Mouse (Mus musculus): ENCODE results near the gene Ptprc.

Gene Ptprc

DNA sequence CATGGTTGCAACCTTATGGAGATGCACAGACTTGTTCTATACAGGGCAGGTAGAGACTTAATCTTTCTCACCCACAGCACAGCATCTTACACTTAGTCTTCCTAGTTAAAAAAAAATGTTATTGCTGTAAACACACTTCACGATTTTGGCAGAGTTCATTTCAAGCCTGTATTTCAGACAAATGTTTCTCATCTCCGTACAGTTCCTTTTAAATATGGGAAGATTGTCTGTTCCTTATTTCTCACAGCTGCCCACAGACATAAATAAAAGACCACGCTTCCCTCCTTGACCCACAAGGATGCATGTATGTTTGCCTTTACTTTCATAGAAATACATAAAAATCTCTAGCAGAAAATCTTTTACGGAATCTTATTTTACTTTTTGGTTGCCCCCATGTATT, 22.4 kb downstream of the Ptprc start:
- no peak for DNase-seq (ENCODE audit: low spot score)

DNA sequence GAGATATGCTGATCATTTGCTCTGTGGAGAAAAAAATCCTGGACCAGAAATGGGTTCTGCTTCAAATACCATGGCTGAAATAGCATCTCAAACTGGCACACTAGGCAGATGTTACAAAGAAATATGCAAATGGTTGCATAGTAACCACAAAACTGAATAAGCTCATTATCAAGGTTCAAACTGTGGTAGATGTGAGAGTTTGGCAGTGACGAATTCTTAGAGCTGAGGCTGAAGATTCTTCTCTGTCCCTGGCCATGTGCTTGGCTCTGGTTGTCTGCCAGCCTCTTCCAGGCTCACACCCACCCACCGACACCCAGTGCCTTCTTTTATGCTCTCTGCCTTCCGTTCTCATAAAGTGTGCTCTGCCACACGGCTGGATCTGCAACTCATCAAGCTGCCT, 26.7 kb downstream of the Ptprc start:
- no peak for DNase-seq (ENCODE audit: low spot score)

DNA sequence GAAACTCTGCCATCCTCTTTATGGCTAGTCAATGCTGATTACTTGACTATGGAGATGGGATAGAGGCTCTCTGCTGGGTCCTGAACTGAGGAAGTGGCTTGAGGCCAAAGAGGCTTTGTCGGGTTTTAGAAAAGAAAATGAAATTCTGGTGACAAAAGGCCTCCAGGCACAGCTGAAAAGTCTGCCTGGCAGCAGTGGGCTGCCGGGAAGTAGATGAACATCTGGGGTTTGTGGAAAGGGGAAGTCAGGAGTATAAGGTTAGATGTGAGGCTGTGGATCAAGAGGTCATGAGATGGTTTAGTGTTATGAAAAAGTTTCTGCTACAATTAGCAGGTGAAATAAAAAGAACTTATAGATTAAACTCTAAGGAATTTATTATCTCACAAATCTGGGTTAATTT, 29.9 kb downstream of the Ptprc start:
- no peak for DNase-seq (ENCODE audit: low spot score)

DNA sequence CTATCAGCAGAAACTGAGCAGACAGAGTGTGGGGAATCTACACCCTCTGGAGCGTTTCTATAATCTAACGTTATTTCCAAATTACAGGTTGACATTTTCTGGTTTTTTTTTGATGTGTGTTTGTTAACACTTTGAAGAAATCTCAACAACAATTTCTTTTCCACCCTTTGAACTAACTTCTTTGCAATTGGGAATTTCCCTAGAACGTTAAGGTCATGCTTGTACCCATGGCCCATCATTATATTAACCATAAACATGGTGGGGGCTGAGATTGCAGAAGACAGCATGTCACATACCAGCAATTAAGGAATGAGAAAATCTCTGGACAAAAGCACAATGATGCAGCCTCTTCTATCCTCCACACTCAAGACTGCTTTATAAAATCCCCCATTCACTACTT, 30.4 kb downstream of the Ptprc start:
- no peak for DNase-seq (ENCODE audit: low spot score)

DNA sequence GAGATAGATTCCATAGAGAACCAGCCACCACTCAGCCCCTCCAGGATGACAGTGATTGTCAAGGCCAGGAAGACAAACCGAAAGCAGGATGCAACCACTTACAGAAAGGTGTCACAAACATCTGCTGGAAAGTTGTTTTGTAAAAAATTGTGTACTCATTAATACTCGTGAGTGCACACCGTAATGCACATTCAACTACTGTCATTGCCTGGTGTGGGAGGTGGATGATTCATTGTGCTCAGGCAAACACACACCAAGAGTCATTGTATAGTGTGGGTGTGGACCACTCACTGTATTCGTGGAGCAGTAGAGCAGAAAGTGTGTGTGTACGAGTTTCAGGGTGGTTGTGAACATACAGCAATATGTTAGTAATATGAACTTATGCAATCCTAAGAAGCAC, 31.1 kb downstream of the Ptprc start:
- no peak for DNase-seq (ENCODE audit: low spot score)

DNA sequence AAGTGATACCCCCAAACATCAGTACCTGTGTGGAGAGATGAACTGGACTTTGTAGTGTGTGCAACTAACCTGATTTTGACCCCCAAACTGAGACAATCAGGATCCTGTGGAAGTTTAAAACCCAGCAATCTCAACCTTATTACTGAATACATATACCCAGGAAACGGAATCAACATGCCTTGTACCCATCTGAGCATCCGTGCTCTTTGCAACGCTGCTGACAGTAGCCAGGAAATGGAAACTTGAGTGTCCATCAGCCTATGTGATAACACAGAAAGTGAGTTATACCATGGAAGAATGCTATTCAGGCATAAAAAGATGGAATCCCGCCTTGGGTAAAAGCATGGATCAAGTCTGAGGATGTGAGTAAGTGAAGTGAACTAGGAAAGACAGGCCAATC, 34.7 kb downstream of the Ptprc start:
- DNase-seq (ENCODE audit: low spot score), result no peak

DNA sequence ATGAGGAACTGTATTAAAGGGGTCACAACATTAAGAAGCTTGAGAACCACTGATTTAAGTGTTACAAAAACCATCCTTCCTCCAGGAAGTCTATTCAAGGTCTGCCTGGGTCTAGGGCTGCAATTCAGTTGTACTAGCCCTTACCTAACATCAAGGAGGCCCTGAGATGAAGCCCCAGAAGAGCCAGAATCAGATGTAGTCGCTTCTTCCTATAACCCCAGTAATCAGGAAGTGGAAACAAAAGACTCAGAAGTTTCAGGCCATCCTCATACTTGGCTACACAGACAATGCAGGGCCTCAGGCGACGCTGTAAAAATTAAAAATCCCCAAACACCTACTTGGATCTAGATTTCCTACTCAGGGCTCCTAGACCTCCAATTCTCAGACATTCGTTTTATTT, 37.8 kb downstream of the Ptprc start:
- DNase-seq (ENCODE audit: low spot score), result no peak

DNA sequence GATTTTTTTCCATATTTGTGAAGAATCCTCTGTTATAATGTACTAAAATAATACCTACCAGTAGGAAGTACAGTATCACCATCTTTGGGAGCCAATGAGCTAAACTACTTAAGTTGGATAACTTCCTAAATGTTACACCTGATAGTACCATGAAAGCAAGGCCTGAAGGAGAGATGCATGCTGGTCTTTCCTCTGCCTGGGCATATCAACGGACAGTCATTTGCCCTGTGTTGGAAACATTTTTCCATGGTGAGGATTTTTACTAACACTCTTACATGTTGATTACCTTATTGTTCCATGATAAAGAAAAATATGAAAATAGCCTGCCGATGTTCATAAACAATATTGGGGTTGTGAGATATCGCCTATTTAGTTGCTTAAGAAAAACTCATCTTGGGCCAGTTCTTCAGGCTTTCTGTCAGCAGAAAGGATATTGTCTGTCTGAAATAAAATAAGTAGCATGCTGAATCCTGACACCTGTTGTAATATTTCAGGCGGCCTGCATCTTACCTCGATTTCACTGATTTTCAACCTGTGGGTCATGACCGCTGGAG, 38.4 kb downstream of the Ptprc start:
- DNase-seq (ENCODE audit: low spot score), result no peak

DNA sequence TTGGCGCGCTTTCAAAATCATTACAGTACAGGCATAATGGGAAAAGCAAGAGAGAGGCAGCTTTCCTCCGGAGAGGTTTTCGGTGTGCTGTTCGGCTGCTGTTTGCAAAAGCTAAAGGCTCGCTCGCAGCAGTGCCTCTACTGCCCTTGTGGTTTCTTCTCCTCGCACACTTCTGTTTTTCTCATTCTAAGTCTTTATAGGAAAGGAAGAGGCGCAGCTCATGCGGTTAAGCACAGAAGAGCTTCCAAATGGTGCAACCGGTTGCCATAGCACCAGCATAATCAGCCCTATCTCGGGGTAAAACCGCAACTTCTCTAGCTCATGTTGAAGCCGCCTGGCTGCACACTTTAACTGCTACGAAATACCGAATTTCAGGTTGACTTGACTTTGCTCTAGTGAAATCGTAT, 39.1 kb downstream of the Ptprc start:
- peak; percentile 4 for DNase-seq (ENCODE audit: low spot score)

DNA sequence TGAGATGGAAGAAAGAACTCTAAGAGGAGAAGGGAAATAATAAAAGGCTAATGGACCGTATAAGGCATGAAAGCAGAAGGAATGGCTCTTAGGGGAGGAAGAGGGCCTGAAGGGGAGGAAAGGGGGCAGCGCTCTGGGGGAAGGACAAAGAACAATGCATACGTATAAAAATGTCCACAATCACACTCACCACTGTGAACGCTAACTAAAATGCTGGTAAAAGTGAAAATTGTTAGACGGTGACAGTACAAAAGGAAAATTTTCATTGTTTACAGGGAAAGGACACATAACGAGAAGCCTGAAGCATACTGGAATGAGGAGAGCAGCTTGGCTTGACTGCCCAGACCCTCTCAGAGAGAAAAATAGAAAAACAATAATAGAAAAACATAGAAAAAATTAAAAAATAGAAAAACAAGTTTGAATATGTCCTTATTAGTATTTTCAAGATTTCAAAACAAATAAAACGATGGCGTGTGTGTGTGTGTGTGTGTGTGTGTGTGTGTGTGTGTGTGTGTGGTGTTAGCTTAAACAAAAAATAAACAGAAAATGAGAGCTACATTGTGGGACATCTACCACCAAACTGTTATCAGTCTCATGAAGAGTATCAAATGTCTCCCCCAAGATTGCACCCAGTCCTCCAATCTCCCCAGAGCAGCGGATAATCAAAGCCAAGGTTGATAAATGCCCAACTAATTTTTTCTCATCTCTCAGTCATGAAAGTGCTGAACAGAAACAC, 39.7 kb downstream of the Ptprc start:
- no peak for DNase-seq (ENCODE audit: low spot score)

DNA sequence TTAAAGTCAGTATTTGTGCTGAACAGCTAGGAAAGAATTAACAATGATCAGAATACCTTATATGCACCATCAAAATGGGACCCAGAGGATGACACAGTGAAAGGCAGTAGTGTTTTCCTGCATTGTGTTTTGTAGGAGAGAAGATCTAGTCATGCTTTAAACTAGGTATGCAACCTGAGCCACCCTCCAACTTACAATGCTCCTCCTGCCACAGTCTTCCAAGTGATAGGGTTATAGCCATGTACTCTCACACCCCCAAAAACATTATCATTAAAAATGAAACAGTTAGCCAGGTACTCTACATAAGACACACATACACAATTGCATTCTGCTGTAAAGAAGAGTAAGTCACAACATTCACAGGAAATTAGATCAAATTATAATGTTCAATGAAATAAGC, 40.4 kb downstream of the Ptprc start:
- DNase-seq (ENCODE audit: low spot score), result no peak

DNA sequence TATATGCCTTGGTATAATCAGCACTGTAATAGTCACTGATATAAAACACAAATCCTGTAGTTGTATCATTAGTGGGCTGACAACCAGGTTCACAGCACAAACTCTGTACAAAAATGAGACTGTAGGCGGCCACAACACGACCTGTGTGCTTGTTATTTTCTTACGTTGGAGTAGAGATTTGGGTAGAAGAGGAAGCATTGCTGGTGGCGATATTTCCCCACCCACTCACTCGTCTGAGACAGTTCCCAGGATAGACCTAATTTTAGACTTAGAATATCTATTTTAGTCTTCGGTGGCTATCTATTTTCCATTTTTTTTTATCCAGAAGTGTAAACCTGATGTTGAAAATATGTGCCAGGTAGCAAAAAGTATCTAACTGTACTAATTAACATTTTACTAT, 41.2 kb downstream of the Ptprc start:
- no peak for DNase-seq (ENCODE audit: low spot score)

DNA sequence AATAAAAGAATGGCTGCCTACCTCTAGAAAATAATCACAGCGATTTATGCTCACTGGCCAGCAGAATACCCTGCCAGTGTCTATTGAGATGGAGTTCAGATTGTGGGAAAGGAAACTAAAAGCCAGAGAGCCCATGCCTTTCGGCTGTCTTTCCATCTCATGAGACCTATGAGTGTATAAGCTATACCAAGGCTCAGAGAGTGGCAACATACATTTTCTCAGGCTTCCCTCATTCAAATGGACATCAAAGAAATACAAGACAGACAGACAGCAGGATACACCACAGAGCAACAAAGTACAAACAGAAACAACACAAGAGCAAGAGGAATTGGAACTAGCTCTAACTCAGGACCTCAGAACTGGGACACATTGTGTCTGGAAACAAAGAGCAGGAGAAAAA, 43.8 kb downstream of the Ptprc start:
- no peak for DNase-seq (ENCODE audit: low spot score)

DNA sequence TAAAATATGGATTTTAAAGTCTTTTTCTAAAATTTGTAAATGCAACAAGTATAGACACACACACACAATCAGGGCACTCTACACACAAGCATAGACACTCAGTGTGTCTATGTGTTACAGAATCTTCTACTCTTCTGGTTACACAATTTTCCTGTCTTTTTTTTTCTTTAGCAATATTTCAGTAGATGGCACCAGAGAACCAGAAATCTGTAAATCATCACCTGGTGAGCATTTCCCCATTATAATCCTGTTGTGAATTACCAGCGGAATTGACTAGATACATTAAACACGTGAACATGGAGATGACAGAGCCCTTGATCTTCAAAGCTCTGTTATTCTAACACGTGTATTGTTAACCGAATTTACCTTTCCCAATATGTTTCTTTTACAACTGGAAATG, 45.4 kb downstream of the Ptprc start:
- DNase-seq (ENCODE audit: low spot score), result no peak

DNA sequence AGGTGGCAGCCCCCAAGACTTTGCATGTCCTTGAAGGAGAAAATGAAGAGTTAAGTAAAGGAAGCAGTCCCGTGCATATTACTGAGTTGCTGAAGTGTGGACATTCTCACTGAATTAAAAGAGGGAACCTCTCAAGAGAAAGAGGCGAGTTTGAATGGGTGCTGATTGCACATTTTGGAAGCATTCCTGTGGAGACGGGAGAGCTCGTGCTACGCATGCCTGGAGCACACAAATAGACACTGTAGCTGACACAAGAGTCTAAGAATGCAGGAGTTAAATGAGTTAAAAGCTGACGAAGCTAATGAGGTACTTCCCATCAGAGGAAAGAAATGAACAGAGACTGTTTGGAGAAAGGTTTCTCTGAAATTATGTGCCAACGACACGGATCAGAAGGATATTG, 48.7 kb downstream of the Ptprc start:
- DNase-seq (ENCODE audit: low spot score), result no peak

DNA sequence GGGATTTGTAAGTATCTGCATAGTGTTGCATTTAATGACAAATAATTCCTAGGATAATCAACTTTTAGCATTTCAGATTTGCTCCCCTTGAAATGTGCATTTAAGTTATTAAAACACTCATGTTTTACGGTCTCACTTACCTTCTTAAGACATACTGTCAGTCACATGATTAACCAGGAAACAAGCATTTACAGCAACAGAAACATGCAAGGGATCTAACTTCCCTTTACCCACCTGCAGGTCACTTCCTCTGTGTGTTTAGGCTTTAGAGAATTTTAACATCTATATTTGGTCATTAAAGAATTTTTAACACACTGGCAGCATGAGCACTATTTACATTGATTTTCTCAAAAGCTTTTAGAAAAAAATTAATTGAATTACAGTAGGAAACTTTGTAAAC, 50.2 kb downstream of the Ptprc start:
- no peak for DNase-seq (ENCODE audit: low spot score)

DNA sequence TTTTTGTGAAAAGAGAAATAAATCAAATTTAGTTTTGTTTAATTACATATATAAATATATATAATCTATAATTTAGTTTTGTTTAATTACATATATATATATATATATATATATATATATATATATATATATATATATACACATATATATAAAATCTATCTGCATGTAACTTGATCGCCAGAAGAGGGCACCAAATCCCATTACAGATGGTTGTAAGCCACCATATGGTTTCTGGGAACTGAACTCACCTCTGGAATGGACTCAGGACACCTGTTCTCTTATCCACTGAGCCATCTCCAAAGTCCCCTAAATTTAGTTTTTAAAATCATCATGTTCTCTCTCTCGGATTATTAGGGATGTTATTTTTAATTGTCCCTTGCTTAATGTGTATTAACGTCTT, 51.6 kb downstream of the Ptprc start:
- DNase-seq (ENCODE audit: low spot score), result no peak

DNA sequence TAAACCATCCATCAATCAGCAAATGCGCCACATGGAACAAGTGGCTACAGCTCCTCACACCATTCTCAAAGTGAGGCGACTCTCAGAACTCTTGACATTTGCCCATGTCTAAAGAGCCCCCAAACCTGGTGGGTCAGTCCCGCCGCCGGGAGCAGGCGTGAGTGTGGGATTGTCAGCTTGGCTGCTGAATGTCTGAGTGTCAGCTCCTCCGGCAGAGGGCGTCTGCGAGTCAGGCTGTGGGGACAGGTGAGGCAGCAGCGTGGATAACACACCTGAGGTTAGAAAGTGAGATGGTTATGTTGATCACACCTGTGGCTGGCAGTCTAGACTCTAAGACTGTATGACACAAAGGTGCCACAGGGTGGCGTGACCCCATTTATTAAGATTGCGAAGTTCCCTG, 55.6 kb downstream of the Ptprc start:
- DNase-seq (ENCODE audit: low spot score), result no peak

DNA sequence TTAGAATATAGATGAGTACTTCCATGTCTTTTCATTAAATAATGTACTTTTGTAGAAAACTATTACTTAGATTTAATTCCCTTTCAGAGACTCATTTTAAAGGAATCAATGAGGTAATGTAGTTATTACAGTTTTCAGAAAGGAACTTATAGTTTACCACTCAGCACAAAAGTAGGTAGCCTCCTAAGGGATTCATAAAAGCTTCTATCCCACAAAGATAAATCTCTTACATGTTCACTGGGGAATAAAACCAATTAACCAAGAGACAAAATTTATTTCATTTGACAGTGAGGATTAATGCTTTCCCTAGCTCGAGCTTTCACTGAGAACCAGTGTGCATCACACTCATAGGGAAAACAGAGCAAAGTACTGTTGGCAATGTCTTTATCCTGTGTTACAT, 82.3 kb downstream of the Ptprc start:
- DNase-seq (ENCODE audit: low spot score), result no peak

DNA sequence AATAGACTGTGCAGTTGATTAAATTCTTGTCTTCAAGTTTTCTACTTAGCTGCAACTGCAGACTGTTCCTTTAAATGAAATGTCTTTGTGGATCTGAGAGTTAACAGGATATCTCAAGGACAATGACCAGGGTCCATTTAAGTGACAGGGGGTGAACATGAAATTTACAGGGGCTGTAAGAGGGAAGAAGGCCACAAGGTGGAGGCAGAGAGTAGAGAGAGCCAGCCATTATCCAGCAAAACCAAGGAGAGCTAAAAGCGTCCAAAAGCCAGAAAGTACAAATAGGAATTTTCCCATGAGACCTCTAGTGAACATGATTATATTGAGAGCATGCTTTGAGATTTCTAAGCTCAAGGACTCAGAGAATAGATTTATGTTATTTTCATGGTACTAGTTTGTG, 89.7 kb downstream of the Ptprc start:
- DNase-seq (ENCODE audit: low spot score), result no peak

DNA sequence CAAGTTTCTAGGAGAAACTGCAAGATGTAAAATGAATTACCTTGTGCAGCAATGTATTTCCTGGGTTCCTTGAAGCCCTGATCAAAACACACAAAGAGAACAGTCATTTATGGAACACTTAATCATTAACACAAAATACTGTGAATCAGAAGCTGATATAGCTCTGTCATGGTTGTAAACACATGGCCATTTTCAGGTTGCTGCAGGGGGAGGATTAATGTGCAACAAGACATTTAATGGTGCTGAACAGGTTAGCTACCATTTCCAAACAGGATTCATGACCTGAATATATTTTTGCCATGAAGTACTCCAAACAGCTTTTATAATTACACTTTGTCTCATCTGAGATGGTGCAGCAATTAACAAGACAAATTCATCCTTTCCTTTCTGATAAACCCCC, 91.8 kb downstream of the Ptprc start:
- no peak for DNase-seq (ENCODE audit: low spot score)

DNA sequence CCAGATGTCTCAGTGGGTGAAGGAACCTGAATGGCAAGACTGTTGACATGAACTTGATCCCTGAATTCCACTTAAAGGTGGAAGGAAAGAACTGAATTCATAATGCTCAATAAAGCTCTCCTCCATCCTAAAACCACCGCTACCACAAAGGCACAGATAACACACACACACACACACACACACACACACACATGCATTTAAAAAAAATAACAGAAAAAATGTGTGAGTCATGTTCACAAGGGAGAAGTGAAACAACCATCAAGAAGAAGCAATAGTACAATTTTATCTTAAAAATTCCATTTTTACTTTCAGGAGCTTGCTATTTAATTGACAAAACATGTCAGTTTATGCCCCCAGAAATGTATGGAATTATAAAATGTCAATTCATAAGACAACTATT, 95.2 kb downstream of the Ptprc start:
- DNase-seq (ENCODE audit: low spot score), result no peak

DNA sequence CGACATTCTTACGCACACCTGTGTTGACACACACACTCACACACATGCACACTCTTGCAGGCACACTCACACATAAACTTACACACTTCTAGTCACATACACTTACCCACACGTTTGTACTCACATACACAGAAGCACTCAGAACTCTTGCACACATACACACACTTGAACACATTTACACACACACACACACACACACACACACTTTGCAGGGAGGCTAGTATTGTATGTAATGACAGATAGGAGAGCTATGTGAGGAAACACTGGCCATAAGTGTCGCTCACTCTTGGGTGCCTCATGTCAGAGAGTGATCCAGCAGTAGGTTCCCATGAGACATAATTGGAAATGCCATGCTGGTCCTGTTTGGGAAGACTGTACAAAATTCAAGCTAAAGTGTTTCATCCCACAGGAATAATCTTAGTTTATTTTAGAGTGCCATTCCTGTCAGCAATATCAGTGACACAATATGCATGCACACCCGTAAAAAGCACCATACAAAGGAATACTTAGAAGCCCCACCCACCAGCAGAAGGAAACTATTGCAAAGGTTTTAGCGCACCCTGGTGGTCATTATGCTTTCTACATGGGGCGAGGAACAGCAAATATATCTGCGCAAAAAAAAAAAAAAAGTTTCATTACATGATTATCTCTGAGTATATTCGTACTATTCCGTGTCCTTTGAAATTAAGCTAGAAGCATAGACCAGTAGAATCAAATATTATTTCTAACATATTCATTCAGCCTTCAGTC, 131.1 kb downstream of the Ptprc start:
- peak; percentile 72 for DNase-seq (ENCODE audit: low spot score)

DNA sequence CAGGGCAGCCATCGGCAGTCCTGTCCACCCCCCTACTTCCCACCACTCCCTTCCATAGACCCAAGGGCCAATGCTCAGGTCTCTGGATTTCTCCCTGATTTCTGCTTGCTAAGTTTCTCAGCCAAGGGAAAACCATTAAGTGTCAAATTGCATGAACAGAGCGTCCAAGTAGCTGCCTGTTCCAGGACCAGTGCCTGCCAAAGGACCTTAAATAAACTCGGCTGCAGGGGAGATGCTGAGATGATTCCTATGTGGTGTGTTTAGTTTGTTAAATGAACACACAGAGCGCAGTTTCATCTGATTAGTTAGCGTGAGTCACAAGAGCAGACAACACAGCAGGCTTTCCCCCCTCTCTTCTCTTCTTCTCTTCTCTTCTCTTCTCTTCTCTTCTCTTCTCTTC, 135.0 kb downstream of the Ptprc start:
- no peak for DNase-seq (ENCODE audit: low spot score)

All from urinary bladder, postnatal 25 days (tissue).